Mouse (Mus musculus): ENCODE measurements around the gene Rabgap1l. TPM values are rescaled to one million over a fixed set of nuclear protein-coding genes. Genes with fewer than 3 reads are reported as not detected.

Gene Rabgap1l
- total RNA-seq (2021), result 10 to 100 TPM; 19.4 to 21.9 TPM
- long read RNA-seq, experiment 1, partial matches to known transcripts, result 0 of 2 reads
- long read RNA-seq, experiment 1, other reads (novel, unspliced or antisense), result 2 of 2 reads
- long read RNA-seq, experiment 2, full-length matches to known transcripts, result 1 of 3 reads
- long read RNA-seq, experiment 2, partial matches to known transcripts, result 1 of 3 reads
- long read RNA-seq, experiment 2, other reads (novel, unspliced or antisense), result 1 of 3 reads

GRCm38 (mm10) chr1:160792686-160793355, at the start of gene Rabgap1l:
Gene Rabgap1l (minus strand): TSS chr1:160793211.
- DNase-seq (ENCODE audit: low spot score in 2 of 2), result peak; percentile 71 to 85

- DNase-seq (ENCODE audit: low spot score in 2 of 2), result no peak
These were observed 49.6 kb upstream of the Rabgap1l start for GRCm38 (mm10) chr1:160842567-160842966.

- no peak for DNase-seq (ENCODE audit: low spot score in 2 of 2)
These were observed 47.6 kb upstream of the Rabgap1l start for GRCm38 (mm10) chr1:160840618-160841017.

- no peak for DNase-seq (ENCODE audit: low spot score in 2 of 2)
These were observed 46.1 kb upstream of the Rabgap1l start for GRCm38 (mm10) chr1:160839095-160839494.

- DNase-seq (ENCODE audit: low spot score in 2 of 2), result no peak
These were observed 41.4 kb upstream of the Rabgap1l start for GRCm38 (mm10) chr1:160834446-160834845.

- DNase-seq (ENCODE audit: low spot score in 2 of 2), result no peak
These were observed 39.4 kb upstream of the Rabgap1l start for GRCm38 (mm10) chr1:160832267-160833021.

GRCm38 (mm10) chr1:160830608-160831498, 37.8 kb upstream of the Rabgap1l start:
- DNase-seq (ENCODE audit: low spot score in 2 of 2), result no peak

GRCm38 (mm10) chr1:160825441-160825856, 32.4 kb upstream of the Rabgap1l start:
- no peak for DNase-seq (ENCODE audit: low spot score in 2 of 2)

GRCm38 (mm10) chr1:160823638-160824037, 30.6 kb upstream of the Rabgap1l start:
- no peak for DNase-seq (ENCODE audit: low spot score in 2 of 2)

GRCm38 (mm10) chr1:160814198-160814597, 21.2 kb upstream of the Rabgap1l start:
- no peak for DNase-seq (ENCODE audit: low spot score in 2 of 2)

GRCm38 (mm10) chr1:160812428-160812827, 19.4 kb upstream of the Rabgap1l start:
- DNase-seq (ENCODE audit: low spot score in 2 of 2), result no peak

GRCm38 (mm10) chr1:160811930-160812329, 18.9 kb upstream of the Rabgap1l start:
- DNase-seq (ENCODE audit: low spot score in 2 of 2), result no peak

- no peak for DNase-seq (ENCODE audit: low spot score in 2 of 2)
These were observed 12.3 kb upstream of the Rabgap1l start for GRCm38 (mm10) chr1:160805268-160805667.

GRCm38 (mm10) chr1:160799972-160800371, 7.0 kb upstream of the Rabgap1l start:
- DNase-seq (ENCODE audit: low spot score in 2 of 2), result no peak

- no peak for DNase-seq (ENCODE audit: low spot score in 2 of 2)
These were observed 2.0 kb upstream of the Rabgap1l start for GRCm38 (mm10) chr1:160795016-160795415.

- DNase-seq (ENCODE audit: low spot score in 2 of 2), result no peak
These were observed 1.1 kb upstream of the Rabgap1l start for GRCm38 (mm10) chr1:160793791-160794757.

- DNase-seq (ENCODE audit: low spot score in 2 of 2), result peak; percentile 24 to 32
These were observed 790 bp downstream of the Rabgap1l start for GRCm38 (mm10) chr1:160792156-160792685.

- DNase-seq (ENCODE audit: low spot score in 2 of 2), result no peak
These were observed 1.4 kb downstream of the Rabgap1l start for GRCm38 (mm10) chr1:160791381-160792155.

GRCm38 (mm10) chr1:160790630-160791029, 2.4 kb downstream of the Rabgap1l start:
- no peak for DNase-seq (ENCODE audit: low spot score in 2 of 2)
